Mouse (Mus musculus): Measurements from ENCODE around the gene Cd22.

- TF ChIP-seq CTCF (IDR thresholded peaks at IDR 0.05; ENCODE audit: borderline replicate concordance, control insufficient read depth, extremely low read depth, insufficient read depth, low read length, poor library complexity) (no peak), POLR2A (IDR thresholded peaks at IDR 0.05; ENCODE audit: control insufficient read depth, extremely low read depth, insufficient read depth, low read length, poor library complexity) (no peak)
Observed at GRCm38 (mm10) chr7:30851421-30851820, 28.7 kb downstream of the Cd22 start.

All from thymus, adult 2 months (tissue).